Comparison of ENCODE assay signal across 11 mouse cellular contexts in the genomic region with DNA sequence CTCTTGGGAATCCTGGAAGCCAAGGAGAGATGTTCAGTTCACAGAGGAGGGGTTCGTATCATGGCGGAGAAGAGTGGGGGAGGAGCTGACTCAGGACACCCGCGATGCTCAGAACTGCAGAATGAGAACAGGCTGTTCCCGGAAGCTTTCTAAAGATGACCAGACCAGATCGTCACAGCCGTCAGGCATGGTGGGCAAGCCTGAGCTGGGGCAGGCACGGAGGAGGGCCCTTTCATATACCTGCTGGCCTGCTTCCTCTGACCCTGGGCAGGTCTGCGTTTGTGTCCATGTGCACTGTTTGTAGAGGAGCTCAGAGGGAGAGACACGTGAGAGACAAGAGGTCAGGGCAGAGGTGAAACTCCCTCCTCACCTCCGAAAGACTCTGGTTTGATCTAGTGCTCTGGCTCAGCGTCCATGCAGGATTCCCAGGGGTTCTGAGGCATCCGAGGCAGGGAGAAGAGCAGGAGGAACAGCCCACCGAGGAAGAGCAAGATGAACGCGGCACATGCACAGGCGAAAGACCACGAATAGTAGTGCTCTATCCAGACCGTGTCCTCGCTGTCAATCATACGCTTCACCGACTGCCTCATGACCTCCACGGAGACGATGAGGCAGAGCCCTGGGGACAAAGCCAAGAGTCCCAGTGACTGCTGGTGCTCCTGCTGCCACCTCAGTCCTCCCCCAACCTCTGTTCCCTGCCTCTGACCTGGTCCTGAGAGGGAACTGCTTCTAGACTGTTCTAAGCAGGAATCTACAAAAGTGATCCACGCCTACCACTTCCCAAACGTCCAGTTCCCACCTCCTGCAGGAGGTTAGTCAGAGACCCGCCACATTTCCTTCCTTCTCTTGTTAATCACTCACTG. TPM values are rescaled to one million over a fixed set of nuclear protein-coding genes. Genes with fewer than 3 reads are reported as not detected.
DNase-seq lines count a peak whose midpoint lies in the region; ATAC-seq and TF ChIP-seq lines count a peak whose summit lies in the region.
"Had no signal": no experiment of that assay in that cellular context is flagged by ENCODE, and none has a peak within 500 bp of the region (broad histone marks: within the 10 kb centered on the region; RNA-seq: fewer than 3 reads in every experiment).

No protein-coding gene starts in this region.

- intact Hi-C loops in gastrocnemius, adult 2 months (cut with DNase I) = no loop called here
- intact Hi-C loops in gastrocnemius, postnatal 36 days (cut with DNase I) = no loop called here

- H3K9me3 ChIP-seq in forebrain, embryonic 12.5 days = no peaks in the 10 kb centered on the region
- H3K9me3 ChIP-seq: heart, embryonic 15.5 days; neural tube, embryonic 15.5 days had no signal

- peaks cover 29% of the 10 kb centered on the region for H3K4me1 ChIP-seq in forebrain, embryonic 12.5 days

- peak overlapping the region; percentile 48 for H3K4me3 ChIP-seq in gastrocnemius, adult 2 months
- no peak overlapping the region for H3K4me3 ChIP-seq in forebrain, embryonic 12.5 days (replicated peaks)
- H3K4me3 ChIP-seq: heart, embryonic 15.5 days; neural tube, embryonic 15.5 days had no signal

- peaks cover 13% of the 10 kb centered on the region for H3K27me3 ChIP-seq in forebrain, embryonic 12.5 days

- H3K36me3 ChIP-seq in forebrain, embryonic 12.5 days (replicated peaks) = no peaks in the 10 kb centered on the region
- H3K36me3 ChIP-seq: heart, embryonic 15.5 days; neural tube, embryonic 15.5 days had no signal

- no peak overlapping the region for H3K4me2 ChIP-seq in forebrain, embryonic 12.5 days
- H3K4me2 ChIP-seq: heart, embryonic 15.5 days; neural tube, embryonic 15.5 days had no signal

- WGBS in forebrain, embryonic 12.5 days = 58% methylated on average over 27 of the region's 27 CpGs

- DNase-seq in gastrocnemius, adult 2 months = peak; percentile 43
- DNase-seq in gastrocnemius, postnatal 36 days = no peak
- DNase-seq in testis, postnatal 14 days (ENCODE audit: low spot score) = peak; percentile 48
- no peak for DNase-seq in testis, postnatal 10 days (ENCODE audit: low spot score)
- DNase-seq in kidney, adult 18-20 months = peak; percentile 33
- DNase-seq in thymus, postnatal 36 days = no peak
- DNase-seq: cerebellum, adult 8-10 months had no signal

- H3K27ac ChIP-seq in gastrocnemius, adult 2 months = peak overlapping the region; percentile 80
- H3K27ac ChIP-seq in forebrain, embryonic 12.5 days = no peak overlapping the region
- H3K27ac ChIP-seq: heart, embryonic 15.5 days; neural tube, embryonic 15.5 days had no signal

- no peak for TF ChIP-seq CTCF in gastrocnemius, adult 2 months (IDR thresholded peaks at IDR 0.05)

- H3K9ac ChIP-seq in forebrain, embryonic 12.5 days = no peak overlapping the region
- H3K9ac ChIP-seq: heart, embryonic 15.5 days; neural tube, embryonic 15.5 days had no signal

- no peak for ATAC-seq in erythroblast, adult 5-6 weeks (replicated peaks; ENCODE audit: low FRiP score, poor library complexity, severe bottlenecking)
- no peak for ATAC-seq in forebrain, embryonic 12.5 days (ENCODE audit: low FRiP score)

RNA-seq across cellular contexts. Expression of a gene that starts 12.8 kb away (rescaled TPM):
- 100 to 1,000 TPM; 200 to 381 TPM for total RNA-seq in gastrocnemius, adult 2 months (2021)
- 100 to 1,000 TPM; 254 to 261 TPM for total RNA-seq in gastrocnemius, postnatal 36 days (2021)
- not detected in 2 replicates for total RNA-seq in erythroblast, adult 5-6 weeks (2015; ENCODE audit: low replicate concordance)
- not detected in 2 replicates for total RNA-seq in erythroblast, adult 5-6 weeks (2017; ENCODE audit: low replicate concordance)
- polyA plus RNA-seq in forebrain, embryonic 12.5 days (2016; fragmentation: Nextera tagmentation; extraction: Ambion mirVana) = 0.26 TPM in 1 of 2 replicates, not detected in the other

Comparison
In these comparisons a context has a peak if more than half of its experiments do, and no peak if none do; other contexts are left out.
1. DNase-seq: peak in gastrocnemius, adult 2 months (single experiment), testis, postnatal 14 days (single experiment) and kidney, adult 18-20 months (single experiment); none in gastrocnemius, postnatal 36 days (0 of 2), testis, postnatal 10 days (single experiment) and thymus, postnatal 36 days (0 of 2).
2. RNA of a gene that starts 12.8 kb away (total RNA-seq): 200 to 381 TPM in gastrocnemius, adult 2 months and 254 to 261 TPM in gastrocnemius, postnatal 36 days; not detected in erythroblast, adult 5-6 weeks; every median in the first group is over 100 times any median in the second.